Mouse (Mus musculus) erythroblast, embryonic 14.5 days (primary cell): ENCODE measurements around the gene Spag6.

Experiments
- GATA1 ChIP-seq: IDR thresholded peaks from 2 replicates; pipeline ENCODE4 v1.6.1; 2012; ENCODE audit warnings: low read length, inconsistent platforms, mixed read lengths
- TAL1 ChIP-seq: IDR thresholded peaks from 3 replicates; pipeline ENCODE4 v1.6.1; 2012; ENCODE audit warnings: low read length, inconsistent platforms, mixed read lengths

DNA sequence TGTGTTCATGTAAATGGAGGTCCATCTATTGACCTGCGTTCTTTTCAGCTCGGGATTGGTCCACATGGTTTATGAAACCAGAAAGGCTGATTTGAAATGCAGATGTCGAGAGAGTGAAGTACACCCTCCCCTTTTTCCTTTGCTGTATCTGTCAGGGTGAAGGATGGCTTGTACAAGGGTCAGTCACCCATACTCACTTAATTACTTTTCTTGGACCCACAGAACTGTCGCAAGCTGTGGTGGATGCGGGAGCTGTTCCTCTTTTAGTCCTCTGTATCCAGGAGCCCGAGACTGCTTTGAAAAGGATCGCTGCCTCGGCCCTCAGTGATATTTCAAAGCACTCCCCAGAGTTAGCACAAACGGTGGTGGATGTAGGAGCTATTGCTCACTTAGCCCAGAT lies 37.9 kb downstream of the Spag6 start:
- TF ChIP-seq GATA1 = no peak
- no peak for TF ChIP-seq TAL1
